Mouse (Mus musculus) T-cell, adult 2 months (primary cell): ENCODE results near the gene Cuta.

Experiments
- DNase-seq: peaks from one replicate; pipeline ENCODE4 v3.0.0; 2022; ENCODE audit warnings: low spot score

Cuta gene

GRCm38 (mm10) chr17:26939178-26939972 lies at the start of gene Cuta:
Gene Cuta (minus strand): TSS chr17:26939569.
- DNase-seq = peak; percentile 100

GRCm38 (mm10) chr17:26985503-26986179 lies 46.3 kb upstream of the Cuta start:
- no peak for DNase-seq

GRCm38 (mm10) chr17:26983382-26983781 lies 44.0 kb upstream of the Cuta start:
- DNase-seq = no peak

GRCm38 (mm10) chr17:26981050-26981449 lies 41.7 kb upstream of the Cuta start:
- DNase-seq = peak; percentile 64

GRCm38 (mm10) chr17:26979426-26979825 lies 40.1 kb upstream of the Cuta start:
- no peak for DNase-seq

GRCm38 (mm10) chr17:26977354-26977753 lies 38.0 kb upstream of the Cuta start:
- DNase-seq = peak; percentile 21

- no peak for DNase-seq
Observed at GRCm38 (mm10) chr17:26975415-26975814, 36.0 kb upstream of the Cuta start.

- no peak for DNase-seq
Observed at GRCm38 (mm10) chr17:26974547-26974946, 35.2 kb upstream of the Cuta start.

- peak; percentile 96 for DNase-seq
Observed at GRCm38 (mm10) chr17:26972703-26973574, 33.6 kb upstream of the Cuta start, which contains the start of gene Zbtb9. Gene Zbtb9 (plus strand): TSS chr17:26973167.

GRCm38 (mm10) chr17:26972107-26972506 lies 32.7 kb upstream of the Cuta start:
- DNase-seq = no peak

GRCm38 (mm10) chr17:26971247-26971905 lies 32.0 kb upstream of the Cuta start:
- DNase-seq = no peak

- DNase-seq = no peak
Observed at GRCm38 (mm10) chr17:26970221-26970620, 30.9 kb upstream of the Cuta start.

GRCm38 (mm10) chr17:26969257-26969656 lies 29.9 kb upstream of the Cuta start:
- no peak for DNase-seq

GRCm38 (mm10) chr17:26968200-26968611 lies 28.8 kb upstream of the Cuta start:
- no peak for DNase-seq

GRCm38 (mm10) chr17:26967477-26967876 lies 28.1 kb upstream of the Cuta start:
- no peak for DNase-seq

- DNase-seq = no peak
Observed at GRCm38 (mm10) chr17:26966993-26967392, 27.6 kb upstream of the Cuta start.

- no peak for DNase-seq
Observed at GRCm38 (mm10) chr17:26961572-26962240, 22.3 kb upstream of the Cuta start.

- no peak for DNase-seq
Observed at GRCm38 (mm10) chr17:26959815-26960214, 20.4 kb upstream of the Cuta start.

- DNase-seq = no peak
Observed at GRCm38 (mm10) chr17:26958880-26959279, 19.5 kb upstream of the Cuta start.

- DNase-seq = no peak
Observed at GRCm38 (mm10) chr17:26957872-26958271, 18.5 kb upstream of the Cuta start.

- no peak for DNase-seq
Observed at GRCm38 (mm10) chr17:26956895-26957294, 17.5 kb upstream of the Cuta start.
